Mouse (Mus musculus): Measurements from ENCODE around the gene Creb1. TPM values are rescaled to one million over a fixed set of nuclear protein-coding genes. Genes with fewer than 3 reads are reported as not detected.

The Creb1 gene
- polyA plus RNA-seq, 1 experiment from 2014 or later, result 29.0 TPM

GRCm38 (mm10) chr1:64653701-64654100 lies 121.3 kb downstream of the Creb1 start:
- H3K4me2 ChIP-seq (replicated peaks), result no peak overlapping the region
- H3K27me3 ChIP-seq, result no peaks in the 10 kb centered on the region
- no peak overlapping the region for H3K27ac ChIP-seq (replicated peaks)
- H3K9ac ChIP-seq, result no peak overlapping the region
- ATAC-seq (ENCODE audit: insufficient number of reproducible peaks, low FRiP score, low TSS enrichment, low read depth), result no peak
- WGBS, result 91% methylated on average over 6 of the region's 6 CpGs
- H3K36me3 ChIP-seq, result no peaks in the 10 kb centered on the region
- no peak overlapping the region for H3K4me3 ChIP-seq (replicated peaks)
- no peaks in the 10 kb centered on the region for H3K4me1 ChIP-seq
- no peaks in the 10 kb centered on the region for H3K9me3 ChIP-seq (replicated peaks)

Other genes with a start within 250 kb of the Creb1 start
- gene Mettl21a, start 84.6 kb downstream of the Creb1 start, polyA plus RNA-seq (2015; fragmentation: Nextera tagmentation; extraction: Ambion mirVana), result 23.1 and 25.8 TPM in 2 replicates
- gene Ccnyl1, start 157.8 kb downstream of the Creb1 start, polyA plus RNA-seq (2015; fragmentation: Nextera tagmentation; extraction: Ambion mirVana), result 4.1 and 4.7 TPM in 2 replicates
- 2.1 and 2.3 TPM in 2 replicates for gene Fzd5, start 205.1 kb downstream of the Creb1 start, polyA plus RNA-seq (2015; fragmentation: Nextera tagmentation; extraction: Ambion mirVana)

All from embryonic facial prominence, embryonic 15.5 days (tissue).